Mouse (Mus musculus) kidney, postnatal 0 days (tissue): ENCODE results near the gene Rasl10b. TPM values are rescaled to one million over a fixed set of nuclear protein-coding genes. Genes with fewer than 3 reads are reported as not detected.
A peak's percentile ranks its signal among the peaks of the same experiment; 100 is the strongest.

Source experiments
- ATAC-seq: fragments of 200-750 bp; cut with Nextera tagmentation; replicated peaks from 2 replicates; pipeline ENCODE4 v1.8.0; 2017; ENCODE audit warnings: low read depth, moderate number of reproducible peaks, moderate TSS enrichment, moderate library complexity; ENCODE audit not compliant: low FRiP score
- DNase-seq: peaks from one replicate; pipeline ENCODE4 v3.0.0-alpha.2; 2016; ENCODE audit warnings: low spot score
- H3K27ac ChIP-seq: fragments of 300-500 bp; sonication (generic); 2 replicates; pipeline ENCODE4 v1.5.1; 2014; ENCODE audit warnings: mild to moderate bottlenecking
- H3K27me3 ChIP-seq: fragments of 300-500 bp; sonication (generic); 2 replicates; pipeline ENCODE4 v1.6.1; 2014; ENCODE audit warnings: low read length, mixed read lengths; ENCODE audit not compliant: insufficient read depth
- H3K36me3 ChIP-seq: fragments of 300-500 bp; sonication (generic); 2 replicates; pipeline ENCODE4 v1.6.1; 2014; ENCODE audit warnings: low read length, mixed read lengths; ENCODE audit not compliant: insufficient read depth
- H3K4me1 ChIP-seq: fragments of 300-500 bp; sonication (generic); replicated peaks from 2 replicates; pipeline ENCODE4 v1.6.1; 2014; ENCODE audit warnings: antibody characterized with exemption, low read length, mixed read lengths; ENCODE audit not compliant: insufficient read depth
- H3K4me2 ChIP-seq: fragments of 300-500 bp; sonication (generic); 2 replicates; pipeline ENCODE4 v1.6.1; 2014; ENCODE audit warnings: mild to moderate bottlenecking, low read length, moderate library complexity, mixed read lengths
- H3K4me3 ChIP-seq: fragments of 300-500 bp; sonication (generic); replicated peaks from 2 replicates; pipeline ENCODE4 v1.5.1; 2014; ENCODE audit warnings: low read depth, low read length
- H3K9ac ChIP-seq: fragments of 300-500 bp; sonication (generic); 2 replicates; pipeline ENCODE4 v1.6.1; 2014; ENCODE audit warnings: low read depth, low read length
- H3K9me3 ChIP-seq: fragments of 300-500 bp; sonication (generic); replicated peaks from 2 replicates; pipeline ENCODE4 v1.6.1; 2016; ENCODE audit warnings: low read length, inconsistent platforms, mixed read lengths
- CTCF ChIP-seq: IDR thresholded peaks from 2 replicates; pipeline ENCODE4 v1.5.1; 2016; ENCODE audit warnings: antibody characterized with exemption, low read depth, mild to moderate bottlenecking, moderate library complexity
- whole genome bisulfite sequencing: fragments of 180-500 bp; shearing (Covaris S2); extraction: QIAGEN DNeasy Blood & Tissue Kit; methylation state at CpG from one replicate; pipeline ENCODE4 v1.1.7; 2014; 5-methylcytosine and 5-hydroxymethylcytosine counted together
- polyA plus RNA-seq: library from polyadenylated mRNA; unstranded; fragments of >200 nt; fragmentation: Nextera tagmentation; extraction: Ambion mirVana; gene quantifications from 2 replicates; pipeline ENCODE4 v1.2.1, GENCODE M21; 2015

Rasl10b gene
- polyA plus RNA-seq, 1 experiment from 2014 or later: 0.49 TPM

DNA sequence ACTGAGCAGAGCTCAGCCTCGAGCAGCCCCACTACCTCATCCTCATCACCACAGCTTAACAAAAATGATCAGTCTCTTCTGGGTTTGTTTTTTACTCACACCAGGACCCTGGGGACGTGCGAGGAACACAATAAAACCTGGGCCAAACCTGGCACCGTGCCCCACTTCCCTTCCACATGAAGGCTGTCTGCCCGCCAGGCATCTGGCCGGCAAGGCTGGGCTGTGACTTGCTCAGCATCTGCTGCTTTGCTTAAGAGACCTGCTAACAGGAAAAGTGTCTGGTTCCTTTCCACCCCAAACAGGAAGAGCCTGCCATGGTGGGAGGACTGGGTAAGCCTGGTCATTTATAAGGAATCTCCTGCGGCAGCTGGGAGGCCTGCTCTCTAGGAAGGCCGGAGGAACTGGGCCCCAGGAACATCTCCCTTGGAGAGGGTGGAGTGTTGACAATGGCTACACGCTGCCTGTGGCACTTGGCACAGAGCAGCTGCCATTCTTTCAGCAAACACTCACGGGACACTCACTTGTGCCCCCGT is 58.2 kb downstream of the Rasl10b start:
- Histone ChIP-seq H3K4me1 (peaks cover 5% of the 10 kb centered on the region; the same call in 1 of the 2 replicates), H3K27ac (peak overlapping the region; percentile 54; the same call in 1 of the 2 replicates), H3K9me3 (no peaks in the 10 kb centered on the region), H3K4me2 (no peak overlapping the region), H3K27me3 (peaks cover 3% of the 10 kb centered on the region; the same call in 1 of the 2 replicates), H3K4me3 (no peak overlapping the region), H3K36me3 (no peaks in the 10 kb centered on the region), H3K9ac (no peak overlapping the region)
- DNase-seq (peak; percentile 54), ATAC-seq (0 out of 2 replicates have a peak, but pooled peaks have one; percentile 37)
- TF ChIP-seq CTCF: no peak
- WGBS: 54% methylated on average over 11 of the region's 11 CpGs

DNA sequence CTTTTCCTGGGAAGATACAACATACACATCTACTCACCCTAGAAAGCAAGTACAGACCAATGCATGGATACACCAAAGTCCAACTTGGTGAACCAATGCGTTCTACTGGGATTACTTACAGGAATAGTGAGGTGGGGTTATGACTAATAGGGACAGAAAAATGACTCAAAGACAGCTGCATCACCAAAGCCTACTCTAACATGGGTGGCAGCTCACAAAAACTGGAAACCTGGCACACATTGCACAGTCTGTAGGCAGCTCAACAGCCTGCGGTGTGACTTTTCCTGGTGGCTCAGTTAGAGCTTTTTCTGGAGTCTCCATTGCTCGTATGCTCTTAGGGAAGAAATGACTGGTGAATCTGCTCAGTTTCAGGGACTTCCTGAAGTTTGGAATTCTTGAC is 59.8 kb downstream of the Rasl10b start:
- Histone ChIP-seq H3K27me3 (peaks cover 3% of the 10 kb centered on the region; the same call in 1 of the 2 replicates), H3K27ac (no peak overlapping the region), H3K4me1 (no peaks in the 10 kb centered on the region), H3K4me2 (no peak overlapping the region), H3K9ac (no peak overlapping the region), H3K4me3 (no peak overlapping the region), H3K36me3 (no peaks in the 10 kb centered on the region), H3K9me3 (no peaks in the 10 kb centered on the region)
- ATAC-seq (no peak), DNase-seq (no peak)
- TF ChIP-seq CTCF: no peak
- 86% methylated on average over 3 of the region's 3 CpGs for WGBS

Other genes starting within 250 kb of the Rasl10b start
- 0.29 and 0.36 TPM in 2 replicates for gene Slfn4, start 234.0 kb upstream of the Rasl10b start, polyA plus RNA-seq
- 1.8 and 2.3 TPM in 2 replicates for gene Slfn3, start 217.8 kb upstream of the Rasl10b start, polyA plus RNA-seq
- 0.08 TPM in 1 of 2 replicates, not detected in the other for gene Slfn14, start 122.4 kb upstream of the Rasl10b start, polyA plus RNA-seq
- 42.4 and 45.1 TPM in 2 replicates for gene Ap2b1, start 110.1 kb upstream of the Rasl10b start, polyA plus RNA-seq
- 12.2 and 12.7 TPM in 2 replicates for gene Pex12, start 106.6 kb upstream of the Rasl10b start, polyA plus RNA-seq
- gene Gas2l2, start 20.3 kb downstream of the Rasl10b start, polyA plus RNA-seq: not detected in 2 replicates
- 0.22 TPM in 1 of 2 replicates, not detected in the other for gene 1700020L24Rik, start 28.5 kb downstream of the Rasl10b start, polyA plus RNA-seq
- gene Mmp28, start 53.9 kb downstream of the Rasl10b start, polyA plus RNA-seq: 1.9 and 2.2 TPM in 2 replicates
- gene Taf15, start 63.9 kb downstream of the Rasl10b start, polyA plus RNA-seq: 5.7 and 6.7 TPM in 2 replicates
- not detected in 2 replicates for gene Heatr9, start 113.0 kb downstream of the Rasl10b start, polyA plus RNA-seq
- gene Ccl5, start 121.4 kb downstream of the Rasl10b start, polyA plus RNA-seq: 0.47 and 0.79 TPM in 2 replicates
- 3.6 and 4.1 TPM in 2 replicates for gene Ccl9, start 169.5 kb downstream of the Rasl10b start, polyA plus RNA-seq
- gene Ccl6, start 183.9 kb downstream of the Rasl10b start, polyA plus RNA-seq: 9.5 and 12.0 TPM in 2 replicates
- not detected in 2 replicates for gene Rpl9-ps1, start 236.5 kb downstream of the Rasl10b start, polyA plus RNA-seq
- gene Ccl3, start 240.2 kb downstream of the Rasl10b start, polyA plus RNA-seq: 0.55 and 1.3 TPM in 2 replicates